8 mouse cellular contexts compared by ENCODE assay signal in genomic region chr19:44562652-44563206, GRCm38 (mm10). TPM values are rescaled to one million over a fixed set of nuclear protein-coding genes. Genes with fewer than 3 reads are reported as not detected.
DNase-seq lines count a peak whose midpoint lies in the region; ATAC-seq and TF ChIP-seq lines count a peak whose summit lies in the region.

Gene Hif1an, plus strand, starts transcription at chr19:44562850.

- peak; percentile 84 for TF ChIP-seq POLR2A in olfactory bulb, adult 2 months (IDR thresholded peaks at IDR 0.05; ENCODE audit: insufficient read depth, low read depth, low read length)
- peak; percentile 90 for TF ChIP-seq POLR2A in thymus, adult 2 months (IDR thresholded peaks at IDR 0.05; ENCODE audit: control insufficient read depth, extremely low read depth, insufficient read depth, low read length, poor library complexity)

- H3K27ac ChIP-seq in forebrain, embryonic 16.5 days (ENCODE audit: low read length) = peak within 1 kb of the TSS; percentile 69; the same call in 1 of the 2 replicates
- H3K27ac ChIP-seq in layer of hippocampus, adult 2 months = peak within 1 kb of the TSS; percentile 85
- H3K27ac ChIP-seq in lung, embryonic 14.5 days (ENCODE audit: low read depth) = peak within 1 kb of the TSS; percentile 60
- no peak within 1 kb of the TSS; the same call in 1 of the 2 replicates for H3K27ac ChIP-seq in olfactory bulb, adult 2 months (ENCODE audit: insufficient read depth, low read depth, low read length)
- H3K27ac ChIP-seq in thymus, adult 2 months (ENCODE audit: control insufficient read depth, insufficient read depth, low read length) = no peak within 1 kb of the TSS

- peak; percentile 97 for DNase-seq in G1E (ENCODE audit: low spot score)
- DNase-seq in cerebellum, adult 18-20 months = peak; percentile 95
- DNase-seq in heart, postnatal 36 days = peak; percentile 93 to 97
- DNase-seq in layer of hippocampus, adult 2 months (ENCODE audit: low spot score in 2 of 2) = peak; percentile 93 to 95
- DNase-seq in lung, embryonic 14.5 days = peak; percentile 99
- peak; percentile 96 for DNase-seq in thymus, adult 2 months

- peak within 1 kb of the TSS; percentile 78 for H3K4me3 ChIP-seq in G1E (ENCODE audit: low read depth, low read length)
- peak within 1 kb of the TSS; percentile 90 for H3K4me3 ChIP-seq in forebrain, embryonic 16.5 days (replicated peaks; ENCODE audit: low read length)
- peak within 1 kb of the TSS; percentile 67 for H3K4me3 ChIP-seq in layer of hippocampus, adult 2 months
- peak within 1 kb of the TSS; percentile 73 for H3K4me3 ChIP-seq in lung, embryonic 14.5 days (ENCODE audit: low read depth, low read length)
- H3K4me3 ChIP-seq in olfactory bulb, adult 2 months (ENCODE audit: insufficient read depth, low read depth, low read length) = peak within 1 kb of the TSS; percentile 73
- H3K4me3 ChIP-seq in thymus, adult 2 months (ENCODE audit: control insufficient read depth, insufficient read depth, low read length) = peak within 1 kb of the TSS; percentile 82

- peak within 1 kb of the TSS; percentile 74 for H3K9ac ChIP-seq in forebrain, embryonic 16.5 days (replicated peaks; ENCODE audit: low read depth, low read length)
- peak within 1 kb of the TSS; percentile 70 for H3K9ac ChIP-seq in lung, embryonic 14.5 days

- WGBS in forebrain, embryonic 16.5 days = under 1% methylated on average over 33 of the region's 33 CpGs
- under 1% methylated on average over 33 of the region's 33 CpGs for WGBS in lung, embryonic 14.5 days
- WGBS in olfactory bulb, adult 2 months = under 1% methylated on average over 33 of the region's 33 CpGs
- under 1% methylated on average over 33 of the region's 33 CpGs for WGBS in thymus, adult 2 months

- H3K9me3 ChIP-seq in G1E (replicated peaks) = no peaks in the 10 kb centered on the region
- no peaks in the 10 kb centered on the region for H3K9me3 ChIP-seq in forebrain, embryonic 16.5 days (ENCODE audit: control insufficient read depth, low read length)
- H3K9me3 ChIP-seq in lung, embryonic 14.5 days (ENCODE audit: low read depth, low read length) = no peaks in the 10 kb centered on the region

- H3K4me1 ChIP-seq in G1E (ENCODE audit: insufficient read depth, low read depth, low read length) = peaks cover 20% of the 10 kb centered on the region
- H3K4me1 ChIP-seq in forebrain, embryonic 16.5 days (replicated peaks; ENCODE audit: control insufficient read depth, insufficient read depth, low read length) = peaks cover 21% of the 10 kb centered on the region
- peaks cover 4% of the 10 kb centered on the region; the same call in 1 of the 2 replicates for H3K4me1 ChIP-seq in lung, embryonic 14.5 days (ENCODE audit: insufficient read depth)
- peaks cover 5% of the 10 kb centered on the region for H3K4me1 ChIP-seq in olfactory bulb, adult 2 months (ENCODE audit: control insufficient read depth, insufficient read depth, low read length)
- peaks cover 9% of the 10 kb centered on the region for H3K4me1 ChIP-seq in thymus, adult 2 months (replicated peaks; ENCODE audit: control insufficient read depth, insufficient read depth, low read length)

- peak; percentile 87 for TF ChIP-seq CTCF in G1E (IDR thresholded peaks at IDR 0.05; ENCODE audit: low read depth, low read length)
- peak; percentile 99 for TF ChIP-seq CTCF in layer of hippocampus, adult 2 months (conservative IDR thresholded peaks at IDR 0.05)
- peak; percentile 93 for TF ChIP-seq CTCF in lung, embryonic 14.5 days (IDR thresholded peaks at IDR 0.05; ENCODE audit: low read depth)
- peak; percentile 71 for TF ChIP-seq CTCF in olfactory bulb, adult 2 months (IDR thresholded peaks at IDR 0.05; ENCODE audit: insufficient read depth, low read depth, low read length)
- peak; percentile 86; the same call in 1 of the 2 replicates for TF ChIP-seq CTCF in thymus, adult 2 months (IDR thresholded peaks at IDR 0.05; ENCODE audit: borderline replicate concordance, control insufficient read depth, extremely low read depth, insufficient read depth, low read length, poor library complexity)

- 0 out of 2 replicates have a peak, but pooled peaks cover 7% of the 10 kb centered on the region for H3K27me3 ChIP-seq in G1E (ENCODE audit: insufficient read depth, low read length)
- H3K27me3 ChIP-seq in forebrain, embryonic 16.5 days (replicated peaks; ENCODE audit: control insufficient read depth, insufficient read depth, low read length) = peaks cover 8% of the 10 kb centered on the region; the same call in 1 of the 2 replicates
- H3K27me3 ChIP-seq in lung, embryonic 14.5 days (ENCODE audit: insufficient read depth, low read length) = no peaks in the 10 kb centered on the region
- no peaks in the 10 kb centered on the region for H3K27me3 ChIP-seq in thymus, adult 2 months (ENCODE audit: control insufficient read depth, insufficient read depth, low read length)

- H3K36me3 ChIP-seq in G1E (replicated peaks) = peaks cover 41% of the 10 kb centered on the region
- peaks cover 6% of the 10 kb centered on the region; the same call in 1 of the 2 replicates for H3K36me3 ChIP-seq in forebrain, embryonic 16.5 days (ENCODE audit: control insufficient read depth, insufficient read depth)
- peaks cover 32% of the 10 kb centered on the region for H3K36me3 ChIP-seq in lung, embryonic 14.5 days (ENCODE audit: insufficient read depth)
- H3K36me3 ChIP-seq in thymus, adult 2 months (ENCODE audit: control insufficient read depth, insufficient read depth, low read length) = peaks cover 25% of the 10 kb centered on the region

- peak within 1 kb of the TSS; percentile 96 for H3K4me2 ChIP-seq in forebrain, embryonic 16.5 days (ENCODE audit: low read length)
- H3K4me2 ChIP-seq in lung, embryonic 14.5 days = peak within 1 kb of the TSS; percentile 92

- ATAC-seq in G1E (ENCODE audit: extremely low read depth, insufficient number of reproducible peaks, low FRiP score, poor library complexity, severe bottlenecking) = peak; percentile 94
- peak; percentile 98 for ATAC-seq in forebrain, embryonic 16.5 days
- ATAC-seq in lung, embryonic 14.5 days (ENCODE audit: insufficient read depth) = peak; percentile 98

- intact Hi-C loops in heart, postnatal 36 days (cut with DNase I) = no loop called here

RNA-seq across cellular contexts. Expression of gene Hif1an, which starts in this region (rescaled TPM):
- 11.7 and 12.5 TPM in 2 replicates for total RNA-seq in G1E (2014; fragmentation: Nextera tagmentation)
- total RNA-seq in G1E (2017) = 7.4 and 9.9 TPM in 2 replicates
- 14.2 and 15.0 TPM in 2 replicates for polyA plus RNA-seq in G1E (2012)
- polyA plus RNA-seq in forebrain, embryonic 16.5 days (2015; fragmentation: Nextera tagmentation; extraction: Ambion mirVana) = 31.6 and 34.8 TPM in 2 replicates
- total RNA-seq in heart, postnatal 36 days (2021) = 10 to 100 TPM; 54.3 to 59.0 TPM
- total RNA-seq in layer of hippocampus, adult 2 months (2021) = 10 to 100 TPM; 32.7 to 33.6 TPM
- 23.9 and 24.4 TPM in 2 replicates for polyA plus RNA-seq in lung, embryonic 14.5 days (2014; fragmentation: Nextera tagmentation; extraction: Ambion mirVana)
- polyA plus RNA-seq in olfactory bulb, adult 2 months (2012; ENCODE audit: insufficient read depth, insufficient read length, low replicate concordance, missing spikeins) = not detected in 2 replicates
- polyA plus RNA-seq in thymus, adult 2 months (2012; rRNA removed) = 31.5 and 36.1 TPM in 2 replicates

Comparison
In these comparisons a context has a peak if more than half of its experiments do, and no peak if none do; other contexts are left out.
1. H3K27ac ChIP-seq: peak in forebrain, embryonic 16.5 days (single experiment), layer of hippocampus, adult 2 months (single experiment) and lung, embryonic 14.5 days (single experiment); none in olfactory bulb, adult 2 months (single experiment) and thymus, adult 2 months (single experiment).
2. Peak in every context shown above with its lines, with median percentiles within 50 percentile points of each other: ATAC-seq, DNase-seq, H3K4me3 ChIP-seq and CTCF ChIP-seq.